Mouse (Mus musculus) midbrain, embryonic 14.5 days (tissue): ENCODE results near the gene Tifa. TPM values are rescaled to one million over a fixed set of nuclear protein-coding genes. Genes with fewer than 3 reads are reported as not detected.

ENCODE experiments used
- ATAC-seq: fragments of 200-750 bp; cut with Nextera tagmentation; 2 replicates; pipeline ENCODE4 v1.8.0; 2017; ENCODE audit warnings: moderate number of reproducible peaks, moderate library complexity; ENCODE audit not compliant: low FRiP score, low TSS enrichment
- DNase-seq: peaks from one replicate; pipeline ENCODE4 v3.0.0-alpha.2; 2015
- H3K27ac ChIP-seq: fragments of 300-500 bp; sonication (generic); replicated peaks from 2 replicates; pipeline ENCODE4 v1.5.1; 2014; ENCODE audit warnings: mild to moderate bottlenecking, low read depth, low read length, moderate library complexity
- H3K27me3 ChIP-seq: fragments of 300-500 bp; sonication (generic); 2 replicates; pipeline ENCODE4 v1.6.1; 2014; ENCODE audit warnings: low read length, control low read depth, mixed read lengths; ENCODE audit not compliant: control insufficient read depth, insufficient read depth
- H3K36me3 ChIP-seq: fragments of 300-500 bp; sonication (generic); 2 replicates; pipeline ENCODE4 v1.6.1; 2014; ENCODE audit warnings: low read length, control low read depth; ENCODE audit not compliant: control insufficient read depth, insufficient read depth
- H3K4me1 ChIP-seq: fragments of 300-500 bp; sonication (generic); 2 replicates; pipeline ENCODE4 v1.6.1; 2014; ENCODE audit warnings: mild to moderate bottlenecking, antibody characterized with exemption, low read length, control low read depth; ENCODE audit not compliant: control insufficient read depth, insufficient read depth
- H3K4me2 ChIP-seq: fragments of 300-500 bp; sonication (generic); 2 replicates; pipeline ENCODE4 v1.6.1; 2014; ENCODE audit warnings: mild to moderate bottlenecking, low read length, moderate library complexity
- H3K4me3 ChIP-seq: fragments of 300-500 bp; sonication (generic); replicated peaks from 2 replicates; pipeline ENCODE4 v1.5.1; 2014; ENCODE audit warnings: low read depth, low read length
- H3K9ac ChIP-seq: fragments of 300-500 bp; sonication (generic); replicated peaks from 2 replicates; pipeline ENCODE4 v1.6.1; 2014; ENCODE audit warnings: mild to moderate bottlenecking, low read length, moderate library complexity
- H3K9me3 ChIP-seq: fragments of 300-500 bp; sonication (generic); 2 replicates; pipeline ENCODE4 v1.6.1; 2016; ENCODE audit warnings: low read length, control low read depth, mixed read lengths; ENCODE audit not compliant: control insufficient read depth
- WGBS: fragments of 180-500 bp; shearing (Covaris S2); extraction: QIAGEN DNeasy Blood & Tissue Kit; methylation state at CpG from one replicate; pipeline ENCODE4 v1.1.7; 2014; 5-methylcytosine and 5-hydroxymethylcytosine counted together
- polyA plus RNA-seq: library from polyadenylated mRNA; unstranded; fragments of >200 nt; fragmentation: Nextera tagmentation; extraction: Ambion mirVana; gene quantifications from 2 replicates; pipeline ENCODE4 v1.2.1, GENCODE M21; 2014

Tifa gene
- polyA plus RNA-seq, 1 experiment from 2014 or later = 4.7 TPM

DNA sequence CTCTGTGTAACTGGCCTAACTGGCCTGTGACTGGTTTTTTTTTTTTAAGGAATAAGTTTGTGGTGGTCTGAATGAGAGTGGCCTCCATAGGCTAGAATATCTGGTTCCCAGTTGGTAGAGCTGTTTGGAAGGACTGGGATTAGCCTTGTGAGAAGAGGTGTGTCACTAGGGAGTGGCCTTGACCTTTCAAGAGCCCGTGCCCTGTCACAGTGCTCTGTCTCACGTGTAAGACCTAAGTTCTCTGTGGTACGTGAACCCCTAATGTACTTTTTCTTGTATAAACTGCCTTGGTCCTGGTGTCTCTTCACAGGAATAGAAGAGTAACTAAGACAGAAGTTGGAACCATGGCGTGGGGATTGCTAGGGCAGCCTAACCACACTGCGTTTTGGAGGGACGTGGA lies 16.4 kb downstream of the Tifa start:
- DNase-seq = no peak
- peaks cover 48% of the 10 kb centered on the region for H3K36me3 ChIP-seq
- H3K9me3 ChIP-seq = no peaks in the 10 kb centered on the region
- no peak overlapping the region for H3K27ac ChIP-seq
- H3K27me3 ChIP-seq = no peaks in the 10 kb centered on the region
- 93% methylated on average over 6 of the region's 6 CpGs for WGBS
- no peak overlapping the region for H3K9ac ChIP-seq
- ATAC-seq = no peak
- no peak overlapping the region for H3K4me3 ChIP-seq
- H3K4me1 ChIP-seq = no peaks in the 10 kb centered on the region
- no peak overlapping the region for H3K4me2 ChIP-seq

DNA sequence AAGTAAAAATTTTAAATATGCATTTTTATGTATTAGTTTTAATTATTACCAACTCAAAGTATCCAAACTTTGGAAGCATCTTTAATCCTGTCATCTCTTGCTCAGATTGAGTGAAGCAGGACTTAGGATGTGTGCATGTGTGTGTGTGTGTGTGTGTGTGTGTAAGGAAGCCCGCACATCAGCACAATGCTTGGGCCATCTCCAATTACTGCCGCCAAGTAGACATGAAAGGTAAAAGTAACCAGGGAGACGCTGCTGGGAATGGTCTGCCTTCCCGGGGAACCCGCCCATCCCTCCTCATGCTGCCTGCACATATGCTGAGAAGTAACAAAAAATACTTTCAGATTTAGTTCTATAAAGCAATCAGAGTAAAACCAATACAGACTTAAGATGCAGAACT lies 18.2 kb downstream of the Tifa start:
- Histone ChIP-seq H3K9ac (no peak overlapping the region), H3K27ac (no peak overlapping the region), H3K4me3 (no peak overlapping the region), H3K36me3 (peaks cover 66% of the 10 kb centered on the region), H3K4me2 (no peak overlapping the region), H3K9me3 (no peaks in the 10 kb centered on the region), H3K27me3 (no peaks in the 10 kb centered on the region), H3K4me1 (no peaks in the 10 kb centered on the region)
- WGBS = 65% methylated on average over 5 of the region's 5 CpGs
- DNase-seq = no peak
- ATAC-seq = no peak

DNA sequence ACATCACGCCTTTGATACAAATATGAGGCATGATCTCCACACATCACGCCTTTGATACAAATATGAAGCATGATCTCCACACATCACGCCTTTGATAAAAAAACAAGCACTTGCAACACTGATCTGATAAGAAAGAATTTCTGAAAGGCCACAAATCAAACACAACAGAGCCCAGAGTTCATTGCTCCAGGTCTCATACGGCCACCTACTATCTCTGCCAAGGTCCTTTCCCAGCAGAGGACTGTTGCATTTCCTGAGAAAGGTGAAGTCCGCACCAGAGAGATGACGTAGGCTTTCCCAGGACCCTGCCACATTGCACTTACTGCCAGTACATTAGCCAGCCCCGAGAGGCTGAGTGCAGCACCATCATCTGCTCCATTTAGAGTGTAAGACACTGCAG lies 19.5 kb downstream of the Tifa start:
- Histone ChIP-seq H3K4me2 (no peak overlapping the region), H3K27ac (no peak overlapping the region), H3K4me1 (no peaks in the 10 kb centered on the region), H3K36me3 (peaks cover 77% of the 10 kb centered on the region), H3K9me3 (no peaks in the 10 kb centered on the region), H3K27me3 (no peaks in the 10 kb centered on the region), H3K9ac (no peak overlapping the region), H3K4me3 (no peak overlapping the region)
- no peak for DNase-seq
- WGBS = 97% methylated on average over 7 of the region's 7 CpGs
- no peak for ATAC-seq

DNA sequence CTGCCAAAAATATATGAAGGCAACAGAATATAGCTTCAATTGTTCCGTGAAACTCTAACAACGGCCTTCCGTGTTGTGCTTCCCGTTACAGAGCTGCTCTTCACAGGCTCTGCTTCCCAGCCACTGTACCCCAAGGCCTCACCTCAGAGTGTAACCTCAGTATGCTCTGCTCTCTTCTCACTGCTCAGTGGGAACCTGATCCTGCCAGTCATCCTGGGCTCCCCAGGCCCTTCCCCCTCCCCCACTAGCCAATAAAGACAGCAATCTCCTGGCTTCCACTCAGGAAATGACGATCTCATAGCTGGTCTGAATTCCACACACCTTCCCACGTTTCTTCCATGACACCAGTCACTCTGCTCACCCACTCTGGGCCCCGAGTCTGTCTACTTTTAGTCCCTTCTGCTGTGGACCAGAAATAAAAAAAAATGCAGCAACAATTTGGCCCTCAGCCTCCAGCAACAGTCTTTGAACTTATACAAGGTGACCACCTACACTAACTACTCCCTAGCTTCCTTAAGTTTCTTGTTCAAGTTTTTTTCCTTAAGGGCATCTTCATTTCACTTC lies 27.6 kb downstream of the Tifa start:
- Histone ChIP-seq H3K4me2 (no peak overlapping the region), H3K27ac (no peak overlapping the region), H3K9ac (no peak overlapping the region), H3K4me3 (no peak overlapping the region), H3K4me1 (no peaks in the 10 kb centered on the region), H3K36me3 (peaks cover 61% of the 10 kb centered on the region), H3K9me3 (no peaks in the 10 kb centered on the region), H3K27me3 (no peaks in the 10 kb centered on the region)
- WGBS = 87% methylated on average over 7 of the region's 7 CpGs
- DNase-seq (no peak), ATAC-seq (no peak)

DNA sequence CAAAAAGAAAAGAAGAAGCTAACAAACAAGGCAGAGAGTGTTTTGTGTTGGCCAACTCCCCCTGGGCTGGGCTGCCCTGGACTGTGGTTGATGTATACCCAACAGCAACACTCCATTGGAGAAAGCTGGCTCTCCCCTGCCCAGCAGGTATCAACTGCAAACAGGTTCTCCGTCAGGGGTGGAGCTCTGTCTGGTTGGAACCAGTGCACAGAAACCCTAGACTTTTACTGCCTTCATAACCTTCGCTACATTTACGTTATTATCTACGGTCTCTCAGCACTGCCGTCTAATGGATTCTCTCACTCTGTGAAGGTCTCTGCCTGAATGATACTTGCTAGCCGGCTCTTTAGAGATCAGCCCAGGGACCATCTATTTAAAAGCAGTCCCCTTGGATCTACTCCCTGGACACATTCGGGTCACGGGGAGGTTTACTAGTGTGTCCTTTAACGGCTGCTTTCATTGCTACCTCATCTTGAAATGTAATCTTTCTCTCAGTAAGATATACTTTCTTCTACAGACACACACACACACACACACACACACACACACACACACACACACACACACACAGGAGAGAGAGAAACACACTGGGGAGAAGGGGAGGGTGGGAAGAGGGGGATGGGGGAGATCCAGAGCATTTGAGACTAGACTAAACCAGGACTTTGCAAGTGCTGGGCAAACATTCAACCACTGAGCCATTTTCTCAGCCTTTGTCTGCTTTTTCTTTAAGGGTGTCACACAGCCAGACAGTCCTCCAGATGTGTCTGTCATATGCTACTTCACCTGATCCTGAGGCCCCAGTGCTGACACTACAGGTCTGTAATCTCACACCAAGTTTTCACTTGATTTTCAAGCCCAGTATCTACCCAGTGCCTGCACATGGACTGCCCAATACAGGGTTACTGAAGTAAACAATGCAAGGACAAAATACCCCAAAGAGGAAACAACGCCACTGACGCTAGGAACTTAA lies 29.4 kb downstream of the Tifa start:
- no peaks in the 10 kb centered on the region for H3K4me1 ChIP-seq
- no peak overlapping the region for H3K4me3 ChIP-seq
- H3K9me3 ChIP-seq = no peaks in the 10 kb centered on the region
- H3K4me2 ChIP-seq = no peak overlapping the region
- WGBS = 90% methylated on average over 11 of the region's 11 CpGs
- no peak overlapping the region for H3K9ac ChIP-seq
- DNase-seq (no peak), ATAC-seq (no peak)
- no peak overlapping the region for H3K27ac ChIP-seq
- H3K27me3 ChIP-seq = no peaks in the 10 kb centered on the region
- H3K36me3 ChIP-seq = peaks cover 48% of the 10 kb centered on the region

DNA sequence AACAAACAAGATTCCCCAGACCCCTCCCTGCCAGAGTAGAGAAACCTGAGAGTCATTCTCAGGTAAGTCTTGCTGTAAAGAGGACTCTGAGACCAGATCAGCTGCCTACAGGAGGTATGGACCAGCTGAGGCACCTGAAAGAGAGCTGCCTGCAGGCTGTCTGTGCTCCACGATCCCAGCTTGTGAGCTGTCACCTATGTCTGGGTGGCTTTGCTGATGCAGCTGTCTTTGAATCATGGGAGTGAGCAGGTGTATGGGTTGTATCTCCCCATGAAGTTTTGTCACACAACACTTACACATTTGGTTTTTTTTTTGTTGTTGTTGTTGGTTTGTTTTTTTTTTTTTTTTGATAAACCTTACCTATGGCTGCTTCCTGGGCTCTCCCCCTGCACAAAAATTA lies 30.8 kb downstream of the Tifa start:
- peaks cover 44% of the 10 kb centered on the region for H3K36me3 ChIP-seq
- WGBS = 81% methylated on average over 1 of the region's 1 CpGs
- no peak overlapping the region for H3K4me3 ChIP-seq
- H3K27ac ChIP-seq = no peak overlapping the region
- no peak overlapping the region for H3K9ac ChIP-seq
- no peaks in the 10 kb centered on the region for H3K4me1 ChIP-seq
- no peaks in the 10 kb centered on the region for H3K9me3 ChIP-seq
- no peak overlapping the region for H3K4me2 ChIP-seq
- DNase-seq = no peak
- no peaks in the 10 kb centered on the region for H3K27me3 ChIP-seq
- ATAC-seq = no peak

DNA sequence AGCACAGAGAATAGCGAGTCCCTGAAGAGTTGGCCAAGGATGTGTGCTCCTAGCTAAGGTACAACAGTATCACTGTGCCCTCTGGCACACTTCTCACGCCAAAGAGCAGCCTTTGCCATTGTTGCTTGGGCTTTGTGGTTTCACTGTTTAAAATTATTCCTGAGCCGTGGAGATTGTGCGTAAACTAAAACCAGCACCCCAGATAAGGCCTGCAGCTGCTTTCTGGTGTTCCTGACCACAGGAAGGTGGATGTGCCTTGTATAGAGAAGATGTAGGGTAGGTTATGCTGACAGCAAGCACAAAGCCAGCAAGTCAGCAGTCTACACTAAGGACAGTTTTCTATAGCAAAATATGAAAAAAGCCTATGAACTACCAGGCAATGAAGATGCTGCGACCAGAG lies 31.6 kb downstream of the Tifa start:
- H3K9ac ChIP-seq = no peak overlapping the region

DNA sequence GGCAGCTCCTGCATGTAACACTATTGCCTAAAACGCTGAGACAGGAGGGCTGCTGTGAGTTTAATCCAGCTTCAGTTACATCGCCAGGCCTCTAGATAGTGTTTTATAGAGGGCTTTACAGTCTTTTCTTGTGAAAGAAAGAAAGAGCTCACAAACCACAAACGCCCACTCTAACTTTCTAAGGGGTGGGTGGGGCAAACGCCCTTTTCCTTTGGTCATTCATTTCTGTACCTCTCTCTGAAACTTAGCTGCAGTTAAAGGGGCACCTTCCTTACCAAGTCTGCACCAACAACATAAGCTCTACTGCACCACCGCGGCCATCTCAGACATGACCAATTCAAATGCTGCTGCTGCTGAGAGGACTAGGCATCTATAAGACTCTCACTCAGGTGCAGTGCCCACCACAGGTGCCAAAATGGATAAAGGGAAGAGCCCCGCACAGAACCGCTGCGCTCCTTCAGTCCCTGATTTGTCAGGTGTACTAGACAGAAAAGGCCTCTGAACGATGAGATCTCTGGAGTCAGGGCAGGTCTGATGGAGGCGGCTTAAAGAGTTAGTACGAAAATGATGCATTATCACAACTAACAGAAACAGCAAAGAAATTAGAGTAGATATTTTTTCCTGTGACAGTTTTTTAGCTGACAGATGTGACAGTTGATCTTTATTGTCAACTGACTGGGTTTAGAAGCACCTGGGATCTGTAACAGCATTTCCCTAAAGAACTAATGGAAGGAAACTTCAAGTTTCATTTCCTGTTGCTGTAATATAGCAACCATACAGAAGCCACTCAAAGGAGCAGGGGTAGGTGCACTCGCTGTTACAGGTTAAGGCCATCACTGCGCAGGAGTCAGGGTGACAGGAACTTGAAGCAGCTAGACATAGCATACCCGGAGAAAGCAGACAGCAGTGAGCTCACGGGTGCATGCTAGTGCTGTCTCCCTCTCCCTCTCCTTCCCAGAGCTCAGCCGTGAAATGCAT lies 34.6 kb downstream of the Tifa start:
- ATAC-seq (no peak), DNase-seq (no peak)
- Histone ChIP-seq H3K4me2 (no peak overlapping the region), H3K4me3 (no peak overlapping the region), H3K9me3 (no peaks in the 10 kb centered on the region), H3K4me1 (0 out of 2 replicates have a peak, but pooled peaks cover 8% of the 10 kb centered on the region), H3K36me3 (peaks cover 25% of the 10 kb centered on the region), H3K9ac (no peak overlapping the region), H3K27me3 (no peaks in the 10 kb centered on the region), H3K27ac (no peak overlapping the region)
- WGBS = 82% methylated on average over 17 of the region's 17 CpGs

More for the DNA sequence above, 31.6 kb downstream of the Tifa start:
- WGBS = 89% methylated on average over 5 of the region's 5 CpGs
- no peak overlapping the region for H3K4me2 ChIP-seq
- no peak for ATAC-seq
- H3K9me3 ChIP-seq = no peaks in the 10 kb centered on the region
- no peak overlapping the region for H3K27ac ChIP-seq
- H3K4me1 ChIP-seq = no peaks in the 10 kb centered on the region
- H3K27me3 ChIP-seq = no peaks in the 10 kb centered on the region
- peaks cover 42% of the 10 kb centered on the region for H3K36me3 ChIP-seq
- no peak overlapping the region for H3K4me3 ChIP-seq
- DNase-seq = no peak
